Mouse (Mus musculus) adrenal gland, adult 8-10 months (tissue): ENCODE measurements around the gene Nipa1. TPM values are rescaled to one million over a fixed set of nuclear protein-coding genes. Genes with fewer than 3 reads are reported as not detected.

Experiments used
- DNase-seq: peaks from one replicate; pipeline ENCODE4 v3.0.0; 2022
- total RNA-seq, 4 experiments: library from RNA; stranded (reverse); gene quantifications; 2 replicates each; pipeline ENCODE4 v1.2.4; 2022

The Nipa1 gene
- total RNA-seq, 4 experiments from 2014 or later, result 11.3 to 14.1 (median 12.3) TPM

- no peak for DNase-seq
Measured at GRCm38 (mm10) chr7:56010318-56011017, 9.3 kb downstream of the Nipa1 start.

DNA sequence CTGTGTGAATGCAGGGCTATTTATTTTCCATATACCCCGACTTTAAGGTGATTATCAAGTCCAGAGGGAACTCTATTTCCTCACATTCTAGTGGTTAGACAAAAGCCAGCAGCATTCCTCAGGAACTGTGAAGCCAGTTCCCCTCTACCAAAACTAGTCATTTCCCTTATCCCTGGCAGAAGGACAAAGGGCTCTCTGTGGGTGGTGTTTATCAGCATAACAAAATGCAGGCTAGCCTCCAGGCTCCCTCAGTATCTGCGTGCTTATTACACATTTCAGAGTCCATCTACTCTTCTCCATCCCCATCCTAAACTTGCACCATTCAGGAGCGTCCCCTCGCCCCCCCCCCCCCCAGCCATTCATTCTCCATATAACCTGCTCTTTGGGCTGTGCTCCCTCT is 20.8 kb downstream of the Nipa1 start:
- DNase-seq, result no peak

GRCm38 (mm10) chr7:55995013-55995412 is 24.7 kb downstream of the Nipa1 start:
- no peak for DNase-seq

DNA sequence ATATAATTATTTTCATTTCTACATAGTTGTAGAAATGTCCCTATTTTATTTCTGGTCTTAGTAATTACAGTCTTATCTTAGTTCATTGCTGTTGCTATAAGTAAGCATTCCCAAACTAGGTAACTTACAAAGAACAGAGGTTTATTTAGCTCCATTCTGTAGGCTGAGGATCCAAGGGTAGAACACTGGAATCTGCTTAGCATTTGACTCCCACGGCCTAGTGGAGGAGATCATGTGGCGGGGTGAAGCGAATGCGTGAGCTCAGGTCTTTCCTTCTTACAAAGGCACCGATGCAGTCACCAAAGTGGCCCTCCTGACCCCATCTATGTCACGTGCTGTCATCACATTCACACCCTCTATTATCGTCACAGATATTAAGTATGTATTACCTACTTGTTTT is 27.9 kb downstream of the Nipa1 start:
- no peak for DNase-seq

DNA sequence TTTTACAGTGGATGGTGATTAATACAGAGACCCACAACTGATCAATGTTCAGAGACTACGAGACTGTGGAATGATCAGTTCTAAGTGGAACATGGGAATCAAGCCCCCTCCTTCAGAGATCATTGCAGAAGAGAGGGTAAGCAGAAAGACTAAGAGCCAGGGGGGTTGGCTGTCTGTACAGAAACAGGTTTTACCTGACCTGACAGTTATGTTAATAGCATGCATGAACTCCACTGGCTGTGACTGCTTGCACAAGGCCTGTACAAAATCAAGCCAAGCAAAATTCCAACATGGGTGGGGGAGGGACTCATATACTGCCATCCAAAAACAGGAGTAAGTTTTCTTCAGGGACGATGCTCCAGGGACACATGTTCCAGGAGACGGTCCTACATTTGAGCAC is 28.6 kb downstream of the Nipa1 start:
- DNase-seq, result no peak

GRCm38 (mm10) chr7:55986526-55987214 is 33.1 kb downstream of the Nipa1 start:
- DNase-seq, result peak; percentile 30

GRCm38 (mm10) chr7:55984754-55985153 is 35.0 kb downstream of the Nipa1 start:
- DNase-seq, result no peak

GRCm38 (mm10) chr7:55983107-55983506 is 36.6 kb downstream of the Nipa1 start:
- DNase-seq, result no peak

- no peak for DNase-seq
Measured at GRCm38 (mm10) chr7:55982010-55982700, 37.6 kb downstream of the Nipa1 start.

- no peak for DNase-seq
Measured at GRCm38 (mm10) chr7:55981511-55981910, 38.2 kb downstream of the Nipa1 start.

DNA sequence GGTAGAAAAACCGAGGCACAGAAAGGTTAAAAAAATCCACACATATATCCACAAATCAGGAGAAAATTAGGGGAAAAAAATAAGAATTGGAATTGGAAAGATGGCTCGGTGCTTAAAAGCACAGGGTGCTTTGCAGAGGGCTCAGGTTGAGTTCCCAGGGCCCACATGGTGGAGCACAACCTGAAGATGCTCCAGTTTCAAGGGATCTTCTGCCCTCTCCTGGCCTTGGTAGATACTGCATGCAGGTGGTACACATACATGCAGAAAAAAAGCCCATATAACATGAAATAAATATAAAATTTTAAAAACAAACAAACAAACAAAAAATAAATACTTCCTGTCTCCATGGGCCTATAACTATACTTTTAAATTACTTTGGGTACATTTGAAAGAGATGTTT is 45.3 kb downstream of the Nipa1 start:
- DNase-seq, result no peak

DNA sequence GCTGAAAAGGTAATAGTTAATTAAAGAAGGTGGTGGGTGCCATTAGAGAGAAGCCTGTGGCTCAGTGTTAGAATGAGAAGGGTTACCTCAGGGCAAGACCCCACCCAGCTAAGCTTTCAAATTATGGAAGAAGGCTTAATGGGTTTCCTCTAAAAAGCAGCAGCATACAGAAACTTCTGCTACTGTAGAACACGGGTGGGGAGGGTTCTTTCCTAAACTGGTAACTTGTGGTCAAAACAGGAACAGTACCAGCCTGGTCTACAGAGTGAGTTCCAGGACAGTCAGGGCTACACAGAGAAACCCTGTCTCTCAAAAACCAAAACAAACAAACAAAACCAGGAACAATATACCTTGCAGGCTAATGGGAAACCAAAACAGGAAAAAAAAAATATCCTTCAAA is 50.3 kb downstream of the Nipa1 start:
- DNase-seq, result no peak

DNA sequence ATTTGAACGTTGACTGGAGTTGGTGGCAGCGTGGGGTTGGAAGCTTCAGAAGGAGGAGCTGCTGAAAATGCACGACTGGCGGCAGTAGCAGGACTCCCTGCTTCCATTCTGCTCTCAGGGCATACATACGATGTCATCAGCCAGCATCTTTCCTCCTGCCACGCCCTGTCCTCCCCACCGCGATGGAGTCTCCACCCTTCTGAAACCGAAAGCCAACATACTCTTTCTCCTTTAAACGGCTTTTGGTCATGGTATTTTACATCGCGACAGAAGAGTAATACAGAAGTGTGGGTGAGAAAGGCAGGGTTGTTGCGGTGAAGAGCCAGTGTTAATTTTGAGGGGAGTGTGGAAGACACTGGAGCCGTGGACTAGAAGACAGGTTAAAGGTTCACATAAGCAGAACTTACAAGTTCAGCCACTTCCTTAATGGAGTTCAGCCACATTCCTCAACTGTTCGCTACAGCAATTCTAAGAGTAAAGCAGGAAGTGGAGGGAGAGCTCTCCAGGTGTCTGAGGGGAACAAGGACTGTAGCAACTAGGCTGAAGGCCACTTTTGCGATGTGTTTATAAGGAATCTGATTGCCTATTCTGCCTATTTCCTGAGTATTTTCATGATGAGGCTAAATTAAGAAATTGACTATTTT is 51.4 kb downstream of the Nipa1 start:
- DNase-seq, result no peak

- DNase-seq, result no peak
Measured at GRCm38 (mm10) chr7:55966866-55967460, 52.8 kb downstream of the Nipa1 start.

GRCm38 (mm10) chr7:55962004-55962908 is 57.5 kb downstream of the Nipa1 start, which contains the start of gene Nipa2:
Gene Nipa2 (minus strand): TSS chr7:55962476.
- DNase-seq, result peak; percentile 88

- DNase-seq, result no peak
Measured at GRCm38 (mm10) chr7:55960506-55960905, 59.2 kb downstream of the Nipa1 start.

DNA sequence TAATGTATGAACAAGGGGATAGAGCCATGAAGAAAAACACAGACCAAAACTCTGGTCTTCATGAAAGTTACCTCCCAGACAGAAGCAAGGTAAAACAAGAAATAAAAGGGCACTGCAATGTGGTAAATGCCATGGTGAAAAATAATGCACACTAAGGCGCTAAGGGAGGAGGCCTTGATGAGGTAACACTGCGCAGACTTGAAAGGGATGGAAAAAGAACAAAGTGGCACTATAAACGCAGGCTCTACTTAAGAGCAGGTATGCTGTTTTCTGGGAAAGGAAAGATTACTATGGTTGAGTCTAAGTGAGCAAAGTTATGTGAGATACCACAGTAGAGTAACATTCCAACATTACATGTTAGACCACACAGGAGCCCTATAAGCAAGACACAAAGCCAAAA is 60.0 kb downstream of the Nipa1 start:
- DNase-seq, result no peak

DNA sequence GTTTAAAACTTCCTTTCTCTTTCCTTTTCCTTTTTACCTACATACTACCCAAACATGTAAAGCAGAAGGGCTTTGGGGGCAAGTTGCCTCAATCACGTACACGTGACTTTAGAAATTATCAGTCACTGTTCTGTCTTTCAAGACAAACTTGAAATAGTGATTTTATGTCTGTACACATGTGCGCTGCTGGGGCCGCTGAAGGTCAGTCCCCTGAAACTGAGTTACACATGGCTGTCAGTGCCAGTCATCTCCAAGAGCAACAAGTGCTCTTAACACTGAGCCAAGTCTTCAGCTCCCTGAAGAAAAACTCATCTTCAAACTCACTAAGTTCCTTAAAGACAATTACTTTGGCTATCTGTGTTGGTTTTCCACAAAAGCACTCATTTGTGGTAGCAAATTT is 61.8 kb downstream of the Nipa1 start:
- no peak for DNase-seq

DNA sequence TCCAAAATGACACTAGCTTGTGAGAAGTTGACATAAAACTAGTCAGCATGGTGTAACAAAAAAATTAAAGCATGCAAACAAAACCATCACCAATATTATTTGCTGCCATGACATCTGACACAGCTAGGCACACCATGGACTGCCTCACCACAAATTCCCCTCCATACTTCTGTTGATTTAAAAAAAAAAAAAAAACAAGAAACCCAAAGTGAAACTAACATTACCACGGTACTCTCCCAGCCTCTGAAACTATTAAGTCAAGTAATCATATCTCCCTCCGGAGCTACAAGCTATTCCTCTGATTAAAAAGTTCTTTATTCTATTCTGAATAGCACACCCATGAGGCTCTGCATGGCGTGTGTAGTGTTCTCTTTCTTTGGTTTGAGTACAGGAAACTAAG is 62.6 kb downstream of the Nipa1 start:
- no peak for DNase-seq

GRCm38 (mm10) chr7:55956054-55956453 is 63.7 kb downstream of the Nipa1 start:
- DNase-seq, result no peak

DNA sequence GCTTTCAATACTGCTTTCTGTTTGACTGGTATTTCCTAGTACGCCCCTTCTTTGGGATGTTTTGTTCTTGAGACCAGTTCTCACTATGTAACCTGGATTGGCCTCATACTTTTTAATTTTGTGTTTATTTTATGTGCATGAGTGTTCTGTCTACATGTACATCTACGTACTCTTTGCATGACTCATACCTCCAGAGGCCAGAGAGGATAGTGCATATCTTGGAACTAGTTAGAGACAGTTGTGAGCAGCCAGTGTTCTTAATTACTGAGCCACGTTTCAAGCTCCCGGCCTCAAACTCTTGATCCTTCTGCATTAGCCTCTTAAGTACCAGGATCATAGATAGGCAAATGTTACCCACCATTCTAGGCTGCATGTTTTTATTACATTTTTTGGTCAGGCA is 81.4 kb downstream of the Nipa1 start:
- no peak for DNase-seq

DNA sequence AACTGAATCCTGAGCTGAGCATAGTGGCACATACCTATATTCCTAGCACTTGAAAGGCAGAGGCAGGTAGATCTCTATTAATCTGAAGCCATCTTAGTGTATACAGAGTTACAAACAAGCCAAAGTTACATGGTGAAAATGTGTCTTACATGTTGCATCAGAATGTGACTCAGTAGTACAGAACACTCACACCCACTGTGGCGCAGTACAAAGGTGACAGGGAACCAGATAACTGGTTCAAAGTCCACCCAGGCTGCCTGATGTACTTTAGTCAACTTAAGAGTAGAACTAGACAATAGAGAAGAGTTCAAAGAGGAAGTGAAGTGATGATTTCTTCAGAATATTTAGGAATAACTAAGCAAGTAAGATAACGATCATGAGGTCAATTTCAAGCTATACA is 84.7 kb downstream of the Nipa1 start:
- no peak for DNase-seq
